Mouse (Mus musculus): ENCODE measurements around the gene Enkur. TPM values are rescaled to one million over a fixed set of nuclear protein-coding genes. Genes with fewer than 3 reads are reported as not detected.

Gene Enkur
- polyA plus RNA-seq, 1 experiment = 1.4 TPM

- no peak for DNase-seq (ENCODE audit: low spot score)
Measured at GRCm38 (mm10) chr2:21188610-21189009, 16.6 kb downstream of the Enkur start.

- DNase-seq (ENCODE audit: low spot score) = no peak
Measured at GRCm38 (mm10) chr2:21187576-21187975, 17.6 kb downstream of the Enkur start.

GRCm38 (mm10) chr2:21182811-21183210 lies 22.4 kb downstream of the Enkur start:
- no peak for DNase-seq (ENCODE audit: low spot score)

GRCm38 (mm10) chr2:21179136-21179535 lies 26.0 kb downstream of the Enkur start:
- no peak for DNase-seq (ENCODE audit: low spot score)

GRCm38 (mm10) chr2:21172797-21173196 lies 32.4 kb downstream of the Enkur start:
- DNase-seq (ENCODE audit: low spot score) = no peak

GRCm38 (mm10) chr2:21167916-21168315 lies 37.2 kb downstream of the Enkur start:
- no peak for DNase-seq (ENCODE audit: low spot score)

GRCm38 (mm10) chr2:21164296-21164695 lies 40.9 kb downstream of the Enkur start:
- DNase-seq (ENCODE audit: low spot score) = no peak

- DNase-seq (ENCODE audit: low spot score) = no peak
Measured at GRCm38 (mm10) chr2:21153469-21153868, 51.7 kb downstream of the Enkur start.

GRCm38 (mm10) chr2:21147169-21147568 lies 58.0 kb downstream of the Enkur start:
- no peak for DNase-seq (ENCODE audit: low spot score)

GRCm38 (mm10) chr2:21146486-21146885 lies 58.7 kb downstream of the Enkur start:
- no peak for DNase-seq (ENCODE audit: low spot score)

- DNase-seq (ENCODE audit: low spot score) = no peak
Measured at GRCm38 (mm10) chr2:21142616-21143015, 62.5 kb downstream of the Enkur start.

- DNase-seq (ENCODE audit: low spot score) = peak; percentile 30
Measured at GRCm38 (mm10) chr2:21142204-21142580, 63.0 kb downstream of the Enkur start.

- DNase-seq (ENCODE audit: low spot score) = peak; percentile 34
Measured at GRCm38 (mm10) chr2:21141520-21142203, 63.5 kb downstream of the Enkur start.

GRCm38 (mm10) chr2:21141189-21141519 lies 64.0 kb downstream of the Enkur start:
- DNase-seq (ENCODE audit: low spot score) = no peak

Other genes with a start within 250 kb of the Enkur start
- gene Arhgap21, start 236.5 kb downstream of the Enkur start, polyA plus RNA-seq (2012; rRNA removed) = 14.5 and 25.7 TPM in 2 replicates
- 5.8 and 6.0 TPM in 2 replicates for gene Thnsl1, start 359 bp upstream of the Enkur start, polyA plus RNA-seq (2012; rRNA removed)
- gene Gpr158, start 162.2 kb upstream of the Enkur start, polyA plus RNA-seq (2012; rRNA removed) = 0.01 TPM in 2 replicates